Comparison of ENCODE assay signal across 18 mouse cellular contexts in the genomic region with DNA sequence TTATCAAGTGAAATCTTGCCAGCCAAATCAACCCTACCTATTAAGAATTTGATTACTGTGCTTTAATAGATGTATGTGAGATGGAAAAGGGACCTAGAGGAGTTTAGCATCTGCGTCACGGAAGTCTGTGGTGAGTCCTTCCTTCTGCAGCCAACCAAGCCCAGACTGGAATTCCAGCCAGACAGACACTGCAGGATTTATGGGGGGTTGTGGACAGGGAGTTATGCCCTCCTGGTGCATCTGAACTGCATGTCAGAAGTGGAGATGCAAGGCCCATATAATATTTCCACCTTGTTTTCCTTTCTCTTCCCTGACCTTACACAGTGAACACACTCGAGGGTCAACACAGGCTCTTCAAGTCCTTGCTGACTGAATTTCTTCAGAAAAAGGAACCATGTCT.
"Had no signal": no experiment of that assay in that cellular context is flagged by ENCODE, and none has a peak within 500 bp of the region (broad histone marks: within the 10 kb centered on the region; RNA-seq: fewer than 3 reads in every experiment).

No protein-coding gene starts in this region.

- H3K27ac ChIP-seq: layer of hippocampus, adult 2 months; limb, embryonic 10.5 days; limb, embryonic 13.5 days; liver, embryonic 12.5 days; liver, embryonic 15.5 days; lung, embryonic 15.5 days; midbrain, embryonic 12.5 days; midbrain, embryonic 15.5 days had no signal

- H3K27me3 ChIP-seq: limb, embryonic 13.5 days; liver, embryonic 12.5 days; liver, embryonic 15.5 days; lung, embryonic 15.5 days; megakaryocyte, embryonic 14.5 days; midbrain, embryonic 12.5 days had no signal

- H3K9ac ChIP-seq: limb, embryonic 13.5 days; liver, embryonic 12.5 days; liver, embryonic 15.5 days; lung, embryonic 15.5 days; midbrain, embryonic 12.5 days; midbrain, embryonic 15.5 days had no signal

- H3K4me3 ChIP-seq: layer of hippocampus, adult 2 months; limb, embryonic 10.5 days; limb, embryonic 13.5 days; liver, embryonic 12.5 days; liver, embryonic 15.5 days; lung, embryonic 15.5 days; megakaryocyte, embryonic 14.5 days; midbrain, embryonic 12.5 days; midbrain, embryonic 15.5 days had no signal

- H3K36me3 ChIP-seq: limb, embryonic 10.5 days; limb, embryonic 13.5 days; liver, embryonic 12.5 days; liver, embryonic 15.5 days; lung, embryonic 15.5 days; midbrain, embryonic 12.5 days; midbrain, embryonic 15.5 days had no signal

- DNase-seq: kidney, adult 2 months; kidney, postnatal 10 days; layer of hippocampus, adult 9-11 months; liver; lung, adult 18-20 months; lung, postnatal 10 days; lung, postnatal 36 days; thymus, adult 18-20 months; thymus, postnatal 36 days had no signal

- ATAC-seq: liver, embryonic 12.5 days; midbrain, embryonic 15.5 days had no signal

- H3K9me3 ChIP-seq: limb, embryonic 10.5 days; limb, embryonic 13.5 days; liver, embryonic 12.5 days; liver, embryonic 15.5 days; lung, embryonic 15.5 days; megakaryocyte, embryonic 14.5 days; midbrain, embryonic 12.5 days; midbrain, embryonic 15.5 days had no signal

- H3K4me2 ChIP-seq: limb, embryonic 13.5 days; liver, embryonic 12.5 days; liver, embryonic 15.5 days; lung, embryonic 15.5 days; midbrain, embryonic 12.5 days; midbrain, embryonic 15.5 days had no signal

- H3K4me1 ChIP-seq: liver, embryonic 12.5 days; liver, embryonic 15.5 days; midbrain, embryonic 15.5 days had no signal
